Mouse (Mus musculus): ENCODE measurements at regions not wholly inside any gene's neighbourhood (a gene's known extent, or its start where the extent isn't known, plus 50 kb on each side); places are given as distances from the start of the nearest gene placed in this dataset.
A peak's percentile ranks its signal among the peaks of the same experiment; 100 is the strongest.
"Not testable (repeated sequence)": the region's sequence is repeated elsewhere in the genome, so short reads cannot be mapped to it uniquely, and the experiment has no call there.

DNA sequence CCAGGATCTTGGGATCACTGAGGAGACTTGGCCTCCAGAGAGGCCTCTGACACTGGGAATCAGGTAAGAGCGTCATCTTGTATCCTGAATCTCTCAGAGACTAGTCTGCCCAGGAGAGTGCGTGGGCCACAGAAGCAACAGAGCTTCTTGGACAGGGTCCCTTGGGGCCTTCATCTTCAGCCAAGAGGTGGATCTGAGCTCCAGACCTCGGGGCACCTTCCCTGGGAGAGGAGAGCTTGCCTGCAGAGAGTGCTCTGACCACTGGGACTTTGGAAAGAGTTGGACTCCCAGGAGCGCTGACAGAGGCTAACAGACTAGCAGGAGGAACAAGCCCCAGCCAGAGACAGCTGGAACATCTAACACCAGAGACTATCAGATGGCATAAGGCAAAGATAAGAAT lies 73.9 kb upstream of the Gm15319 start:
- not testable (repeated sequence) for DNase-seq (ENCODE audit: extremely low spot score in 1 of 2, low spot score in 1 of 2)

GRCm38 (mm10) chr8:20433236-20433635 lies 70.2 kb upstream of the Gm15319 start:
- DNase-seq (ENCODE audit: extremely low spot score in 1 of 2, low spot score in 1 of 2) = not testable (repeated sequence)

GRCm38 (mm10) chr8:20429469-20429868 lies 66.5 kb upstream of the Gm15319 start:
- not testable (repeated sequence) for DNase-seq (ENCODE audit: extremely low spot score in 1 of 2, low spot score in 1 of 2)

GRCm38 (mm10) chr8:20424903-20425222 lies 61.9 kb upstream of the Gm15319 start:
- DNase-seq (ENCODE audit: extremely low spot score in 1 of 2, low spot score in 1 of 2) = not testable (repeated sequence)

- DNase-seq (ENCODE audit: extremely low spot score in 1 of 2, low spot score in 1 of 2) = peak; percentile 99 to 100
Observed at GRCm38 (mm10) chr8:20424104-20424902, 61.3 kb upstream of the Gm15319 start.

GRCm38 (mm10) chr8:20420807-20421206 lies 57.8 kb upstream of the Gm15319 start:
- DNase-seq (ENCODE audit: extremely low spot score in 1 of 2, low spot score in 1 of 2) = not testable (repeated sequence)

Measured in frontal cortex, adult 2 months (tissue).